ENCODE assay signal across 13 mouse cellular contexts in genomic region chr11:53810156-53810555, GRCm38 (mm10). TPM values are rescaled to one million over a fixed set of nuclear protein-coding genes. Genes with fewer than 3 reads are reported as not detected.
"Had no signal": no experiment of that assay in that cellular context is flagged by ENCODE, and none has a peak within 500 bp of the region (broad histone marks: within the 10 kb centered on the region; RNA-seq: fewer than 3 reads in every experiment).

No protein-coding gene starts in this region.

- ATAC-seq: liver, embryonic 12.5 days; midbrain, embryonic 16.5 days had no signal

- DNase-seq: kidney, postnatal 14 days; layer of hippocampus, postnatal 36 days; lung, embryonic 14.5 days; lung, postnatal 14 days; right cerebral cortex, adult 18-20 months; right cerebral cortex, postnatal 25 days; thymus, postnatal 36 days had no signal

RNA-seq across cellular contexts. Expression of gene Gm17334, which starts 37.2 kb away (rescaled TPM):
- polyA plus RNA-seq: limb, embryonic 11.5 days; midbrain, embryonic 12.5 days; midbrain, embryonic 16.5 days; neural tube, embryonic 14.5 days; stomach, embryonic 16.5 days had no signal

RNA-seq across cellular contexts. Expression of gene Gm12216, which starts 48.9 kb away (rescaled TPM):
- polyA plus RNA-seq: limb, embryonic 11.5 days had no signal
